7 mouse cellular contexts compared by ENCODE assay signal in genomic region chr3:134330943-134331342, GRCm38 (mm10).
DNase-seq lines count a peak whose midpoint lies in the region; ATAC-seq lines count a peak whose summit lies in the region.

No protein-coding gene starts in this region.

- H3K9me3 ChIP-seq in embryonic facial prominence, embryonic 14.5 days (ENCODE audit: control insufficient read depth, low read length) = 0 out of 2 replicates have a peak, but pooled peaks cover 4% of the 10 kb centered on the region
- H3K9me3 ChIP-seq in hindbrain, embryonic 16.5 days (ENCODE audit: control insufficient read depth, low read length) = no peaks in the 10 kb centered on the region
- no peaks in the 10 kb centered on the region for H3K9me3 ChIP-seq in neural tube, embryonic 15.5 days (replicated peaks)

- DNase-seq in left cerebral cortex, postnatal 25 days (ENCODE audit: low spot score in 2 of 2) = peak; percentile 6 to 8
- DNase-seq in left cerebral cortex, adult 11 months (ENCODE audit: low spot score) = no peak
- DNase-seq in embryonic facial prominence, embryonic 14.5 days (ENCODE audit: low spot score) = peak; percentile 75
- no peak for DNase-seq in thymus, postnatal 10 days (ENCODE audit: low spot score in 2 of 2)
- DNase-seq in T-cell, adult 2 months (ENCODE audit: low spot score) = no peak

- no peak overlapping the region for H3K9ac ChIP-seq in embryonic facial prominence, embryonic 14.5 days (ENCODE audit: low read depth, low read length)
- H3K9ac ChIP-seq in hindbrain, embryonic 16.5 days (ENCODE audit: low read depth, low read length) = peak overlapping the region; percentile 37; the same call in 1 of the 2 replicates
- peak overlapping the region; percentile 38 for H3K9ac ChIP-seq in neural tube, embryonic 15.5 days (replicated peaks)

- no peaks in the 10 kb centered on the region for H3K4me1 ChIP-seq in embryonic facial prominence, embryonic 14.5 days (ENCODE audit: control insufficient read depth, insufficient read depth, low read length)
- no peaks in the 10 kb centered on the region for H3K4me1 ChIP-seq in hindbrain, embryonic 16.5 days (ENCODE audit: control insufficient read depth, insufficient read depth, low read depth, low read length)
- H3K4me1 ChIP-seq in neural tube, embryonic 15.5 days = peaks cover 13% of the 10 kb centered on the region

- no peak overlapping the region for H3K27ac ChIP-seq in embryonic facial prominence, embryonic 14.5 days (replicated peaks; ENCODE audit: low read depth, low read length)
- peak overlapping the region; percentile 49 for H3K27ac ChIP-seq in hindbrain, embryonic 16.5 days (ENCODE audit: low read depth, low read length)
- H3K27ac ChIP-seq in neural tube, embryonic 15.5 days (replicated peaks) = peak overlapping the region; percentile 34; the same call in 1 of the 2 replicates

- H3K4me3 ChIP-seq in embryonic facial prominence, embryonic 14.5 days (ENCODE audit: low read depth, low read length) = peak overlapping the region; percentile 30
- H3K4me3 ChIP-seq in hindbrain, embryonic 16.5 days (ENCODE audit: low read length) = peak overlapping the region; percentile 36
- peak overlapping the region; percentile 37 for H3K4me3 ChIP-seq in neural tube, embryonic 15.5 days (replicated peaks)

- intact Hi-C loops in left cerebral cortex, postnatal 25 days (cut with DNase I) = no loop called here

- 16% methylated on average over 11 of the region's 11 CpGs for WGBS in embryonic facial prominence, embryonic 14.5 days
- 32% methylated on average over 11 of the region's 11 CpGs for WGBS in hindbrain, embryonic 16.5 days
- WGBS in neural tube, embryonic 15.5 days = 13% methylated on average over 11 of the region's 11 CpGs

- no peaks in the 10 kb centered on the region for H3K36me3 ChIP-seq in embryonic facial prominence, embryonic 14.5 days (ENCODE audit: control insufficient read depth, insufficient read depth, low read length)
- no peaks in the 10 kb centered on the region for H3K36me3 ChIP-seq in hindbrain, embryonic 16.5 days (ENCODE audit: control insufficient read depth, insufficient read depth, low read length)
- no peaks in the 10 kb centered on the region for H3K36me3 ChIP-seq in neural tube, embryonic 15.5 days

- peak; percentile 89 for ATAC-seq in embryonic facial prominence, embryonic 14.5 days (ENCODE audit: low read depth)
- ATAC-seq in hindbrain, embryonic 16.5 days = peak; percentile 68
- peak; percentile 75 for ATAC-seq in neural tube, embryonic 15.5 days (ENCODE audit: low FRiP score)

- no peaks in the 10 kb centered on the region for H3K27me3 ChIP-seq in embryonic facial prominence, embryonic 14.5 days (replicated peaks; ENCODE audit: control insufficient read depth, insufficient read depth, low read length)
- no peaks in the 10 kb centered on the region for H3K27me3 ChIP-seq in hindbrain, embryonic 16.5 days (replicated peaks; ENCODE audit: control insufficient read depth, insufficient read depth, low read length)
- no peaks in the 10 kb centered on the region for H3K27me3 ChIP-seq in neural tube, embryonic 15.5 days (replicated peaks)

- H3K4me2 ChIP-seq in embryonic facial prominence, embryonic 14.5 days (ENCODE audit: low read depth, low read length) = peak overlapping the region; percentile 56
- H3K4me2 ChIP-seq in hindbrain, embryonic 16.5 days (ENCODE audit: low read length) = peak overlapping the region; percentile 63
- H3K4me2 ChIP-seq in neural tube, embryonic 15.5 days = peak overlapping the region; percentile 66

Comparison
In these comparisons a context has a peak if more than half of its experiments do, and no peak if none do; other contexts are left out.
1. DNase-seq: peak in left cerebral cortex, postnatal 25 days (2 of 2) and embryonic facial prominence, embryonic 14.5 days (single experiment); none in left cerebral cortex, adult 11 months (single experiment), thymus, postnatal 10 days (0 of 2) and T-cell, adult 2 months (single experiment).
2. Peak in every context shown above with its lines, with median percentiles within 50 percentile points of each other: ATAC-seq, H3K4me2 ChIP-seq and H3K4me3 ChIP-seq.